Mouse (Mus musculus): ENCODE data around the gene Slc25a17. TPM values are rescaled to one million over a fixed set of nuclear protein-coding genes. Genes with fewer than 3 reads are reported as not detected.
A peak's percentile ranks its signal among the peaks of the same experiment; 100 is the strongest.

The Slc25a17 gene
- polyA plus RNA-seq (2012; rRNA removed): 76.6 and 91.1 TPM in 2 replicates

GRCm38 (mm10) chr15:81360345-81361021, at the start of gene Slc25a17:
Gene Slc25a17 (minus strand): TSS chr15:81360812.
- DNase-seq (ENCODE audit: low spot score): peak; percentile 86

DNA sequence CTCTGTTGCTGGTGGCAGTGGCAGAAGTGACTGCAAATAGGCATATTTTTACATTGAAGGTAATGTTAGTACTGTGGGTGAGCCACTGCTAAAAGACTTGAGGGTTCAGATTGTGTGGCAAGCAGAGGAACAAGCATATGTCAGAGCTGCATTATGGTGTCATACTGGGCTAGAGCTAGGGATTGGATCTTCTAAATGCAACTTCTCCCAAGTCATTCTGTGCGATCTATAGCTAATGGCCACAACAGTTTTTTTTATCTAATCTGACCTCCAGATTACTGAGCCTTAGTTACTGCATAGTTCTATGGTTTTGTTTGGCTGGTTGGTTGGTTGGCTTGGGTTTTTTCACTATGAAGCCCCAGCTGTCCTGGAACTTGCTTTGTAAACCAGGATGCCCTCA, 47.6 kb upstream of the Slc25a17 start, which contains the start of gene Dnajb7:
Gene Dnajb7, minus strand, starts transcription at position 101 of the 400 bp plus-strand sequence.
- DNase-seq (ENCODE audit: low spot score): no peak

DNA sequence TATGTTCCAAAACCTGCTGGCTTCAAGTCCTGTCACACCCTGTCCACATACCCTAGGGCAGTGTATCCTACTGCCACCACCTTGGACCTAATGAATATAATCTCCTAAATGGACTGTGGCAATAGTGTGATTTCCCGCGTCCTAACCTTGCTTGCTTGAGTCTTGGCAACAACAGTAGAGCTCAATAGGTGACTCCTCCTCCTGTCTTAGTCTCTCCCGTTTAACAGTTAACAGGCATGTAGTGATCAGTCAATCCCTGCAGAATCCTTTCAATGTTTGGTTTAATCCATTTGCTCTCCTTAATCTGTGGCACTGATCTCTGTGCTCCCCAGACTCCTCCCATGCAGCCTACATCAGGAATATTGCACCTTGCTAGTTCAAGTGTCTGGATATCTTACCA, 44.4 kb upstream of the Slc25a17 start:
- DNase-seq (ENCODE audit: low spot score): no peak

DNA sequence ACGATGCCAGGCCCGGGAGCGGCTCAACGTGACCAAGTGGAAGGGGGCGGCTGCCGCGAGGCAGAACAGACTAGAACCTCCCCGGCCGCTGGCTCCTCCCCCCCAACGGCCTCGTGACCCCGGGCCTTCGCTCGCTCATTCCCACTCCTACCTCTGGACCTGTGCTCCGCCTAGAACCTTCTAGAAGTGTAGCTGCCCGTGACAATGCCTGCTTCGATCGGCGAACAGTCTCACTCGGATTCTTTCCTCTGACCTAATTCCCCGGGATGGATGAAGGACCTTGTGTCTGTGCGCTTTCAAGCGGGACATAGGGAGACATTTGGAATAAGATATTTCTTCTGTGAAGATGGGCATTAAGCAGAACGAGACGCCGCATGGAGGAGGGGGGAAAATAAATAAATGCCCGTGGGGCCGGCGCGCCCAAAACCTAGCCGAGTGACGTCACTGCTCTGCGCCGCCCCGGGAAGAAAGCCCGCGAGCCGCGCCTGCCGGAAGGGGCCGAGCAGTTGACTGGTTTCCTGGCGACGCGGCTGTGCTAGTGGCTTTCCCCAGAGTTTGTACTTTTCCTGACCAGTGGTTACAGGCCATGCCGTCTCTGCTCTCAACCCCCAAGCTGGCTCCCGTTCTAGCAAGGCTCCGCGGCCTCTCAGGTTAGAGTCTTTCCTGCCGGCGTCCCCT, 39.2 kb upstream of the Slc25a17 start, which contains the start of the genes St13 and Xpnpep3:
Gene St13, minus strand, starts transcription at position 440 of the 678 bp plus-strand sequence.
Gene Xpnpep3, plus strand, starts transcription at position 501 of the 678 bp plus-strand sequence.
- DNase-seq (ENCODE audit: low spot score): peak; percentile 98

- no peak for DNase-seq (ENCODE audit: low spot score)
Observed at GRCm38 (mm10) chr15:81399297-81399637, 38.7 kb upstream of the Slc25a17 start.

DNA sequence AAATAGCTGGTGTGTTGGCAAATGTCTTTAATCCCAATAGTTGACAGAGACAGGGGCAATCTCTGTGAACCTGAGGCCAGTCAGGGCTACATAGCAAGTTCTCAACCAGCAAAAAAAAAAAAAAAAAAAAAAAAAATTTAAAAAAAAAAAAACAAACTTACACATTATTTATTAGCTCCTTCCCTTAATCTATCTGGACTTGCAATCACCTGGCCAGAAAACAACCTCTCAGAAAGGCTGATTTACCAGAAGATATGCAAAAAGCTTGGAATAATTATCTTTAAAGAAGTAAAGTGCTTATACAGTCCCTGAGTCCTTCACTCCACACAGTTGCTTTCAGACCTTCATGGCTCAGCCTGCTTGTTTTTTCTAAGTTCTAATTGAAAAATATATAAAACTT, 37.6 kb upstream of the Slc25a17 start:
- DNase-seq (ENCODE audit: low spot score): no peak

GRCm38 (mm10) chr15:81394211-81394915, 33.8 kb upstream of the Slc25a17 start:
- DNase-seq (ENCODE audit: low spot score): no peak

- DNase-seq (ENCODE audit: low spot score): no peak
Observed at GRCm38 (mm10) chr15:81392997-81393396, 32.4 kb upstream of the Slc25a17 start.

- DNase-seq (ENCODE audit: low spot score): no peak
Observed at GRCm38 (mm10) chr15:81386327-81386726, 25.7 kb upstream of the Slc25a17 start.

GRCm38 (mm10) chr15:81378845-81379244, 18.2 kb upstream of the Slc25a17 start:
- DNase-seq (ENCODE audit: low spot score): no peak

GRCm38 (mm10) chr15:81374621-81375020, 14.0 kb upstream of the Slc25a17 start:
- no peak for DNase-seq (ENCODE audit: low spot score)

DNA sequence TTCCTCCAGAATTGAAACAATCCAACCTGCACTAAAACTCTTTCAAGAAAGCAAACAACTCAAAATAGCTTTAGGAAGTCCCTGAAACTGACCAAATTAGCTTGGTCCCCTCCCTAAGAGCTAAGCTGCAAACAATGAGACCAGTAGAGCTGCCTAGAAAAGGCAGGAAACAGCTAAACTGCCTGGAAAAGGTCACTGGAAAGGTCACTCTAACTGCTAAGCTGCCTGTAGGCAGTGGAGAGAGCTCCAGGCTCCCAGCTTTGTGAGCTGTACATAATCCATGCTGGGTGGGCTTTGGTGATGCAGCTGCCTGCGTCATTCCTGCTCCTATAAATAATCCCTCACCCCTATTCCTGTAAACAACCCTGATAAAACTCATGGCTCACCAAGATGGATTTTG, 9.7 kb upstream of the Slc25a17 start:
- no peak for DNase-seq (ENCODE audit: low spot score)

DNA sequence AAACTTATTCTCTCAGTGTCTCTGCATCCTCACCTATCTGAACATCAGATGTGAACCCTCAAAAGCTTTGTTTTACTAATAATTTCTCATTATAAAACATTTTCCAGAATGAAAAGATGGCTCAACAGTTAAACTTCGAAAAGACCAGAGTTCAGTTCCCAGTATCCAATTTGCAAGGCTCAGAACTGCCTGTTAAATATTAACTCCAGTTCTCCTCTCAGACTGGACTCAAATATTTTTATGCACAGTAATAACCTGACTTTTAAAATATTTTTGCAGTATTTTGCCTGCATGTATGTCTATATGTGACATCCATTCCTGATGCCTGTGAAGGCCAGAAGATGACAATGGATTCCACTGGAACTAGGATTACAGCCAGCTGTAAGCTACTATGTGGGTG, 8.0 kb upstream of the Slc25a17 start:
- no peak for DNase-seq (ENCODE audit: low spot score)

DNA sequence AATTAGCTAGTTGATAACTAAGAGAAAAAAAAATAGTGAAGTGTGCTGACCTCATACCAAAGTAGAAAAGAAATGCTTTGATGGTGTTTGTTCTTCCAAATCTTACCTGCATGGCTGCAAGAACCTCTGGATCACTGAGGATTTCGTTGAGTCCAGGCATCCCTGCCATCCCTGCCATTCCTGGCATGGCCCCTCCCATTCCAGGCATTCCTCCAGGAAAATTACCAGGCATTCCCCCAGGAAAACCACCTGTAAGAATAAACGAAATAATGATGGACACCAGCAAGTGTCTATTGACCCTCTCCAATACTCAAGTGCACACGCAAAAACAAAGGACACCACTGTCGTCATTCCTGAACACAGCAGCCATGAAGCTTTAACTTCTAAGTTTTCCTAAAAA, 5.6 kb upstream of the Slc25a17 start:
- DNase-seq (ENCODE audit: low spot score): no peak

GRCm38 (mm10) chr15:81365246-81365645, 4.6 kb upstream of the Slc25a17 start:
- no peak for DNase-seq (ENCODE audit: low spot score)

DNA sequence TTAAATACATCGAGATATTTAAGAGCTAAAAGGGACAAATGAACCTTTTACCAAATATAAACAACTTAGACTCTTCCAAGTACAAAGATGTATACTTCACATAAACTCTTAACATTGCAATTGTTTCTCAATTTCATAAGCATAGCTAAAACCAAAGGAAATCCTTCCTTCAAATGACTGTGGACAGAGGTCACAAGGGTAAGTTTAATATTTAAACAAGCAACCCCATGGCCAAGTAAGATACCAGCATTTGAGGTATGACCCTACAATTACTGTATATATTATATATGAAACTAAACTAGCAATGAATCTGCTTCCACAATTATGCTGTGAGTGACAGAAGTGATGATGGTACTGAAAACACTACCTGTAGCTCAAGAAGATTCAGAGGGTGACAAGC, 3.7 kb upstream of the Slc25a17 start:
- DNase-seq (ENCODE audit: low spot score): no peak

GRCm38 (mm10) chr15:81362501-81362900, 1.9 kb upstream of the Slc25a17 start:
- no peak for DNase-seq (ENCODE audit: low spot score)

DNA sequence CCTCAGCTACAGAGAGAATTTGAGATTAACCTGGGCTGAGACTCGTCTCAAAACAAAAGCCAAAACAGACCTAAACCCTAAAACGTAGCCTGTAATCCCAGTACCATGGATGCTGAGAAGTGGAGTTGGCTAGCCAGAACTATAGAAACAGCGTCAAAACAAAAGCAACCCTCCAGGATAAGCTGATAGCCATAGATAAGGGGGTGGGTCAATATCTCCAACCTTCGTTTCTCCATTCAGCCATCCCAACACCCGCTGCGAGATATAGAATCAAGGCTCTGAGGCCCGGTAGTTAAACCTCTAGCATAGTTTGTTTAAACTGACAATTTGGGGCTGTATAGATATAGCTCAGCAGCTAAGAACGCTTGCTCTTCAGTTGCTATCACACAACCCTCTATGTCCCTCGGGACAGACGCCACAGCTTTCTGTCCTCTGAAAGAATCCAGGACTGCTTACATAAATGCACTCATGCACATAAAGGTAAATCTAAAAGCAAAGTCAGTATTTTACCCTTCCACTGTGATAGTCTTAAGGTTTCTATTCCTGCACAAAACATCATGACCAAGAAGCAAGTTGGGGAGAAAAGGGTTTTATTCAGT, 904 bp upstream of the Slc25a17 start:
- DNase-seq (ENCODE audit: low spot score): no peak

DNA sequence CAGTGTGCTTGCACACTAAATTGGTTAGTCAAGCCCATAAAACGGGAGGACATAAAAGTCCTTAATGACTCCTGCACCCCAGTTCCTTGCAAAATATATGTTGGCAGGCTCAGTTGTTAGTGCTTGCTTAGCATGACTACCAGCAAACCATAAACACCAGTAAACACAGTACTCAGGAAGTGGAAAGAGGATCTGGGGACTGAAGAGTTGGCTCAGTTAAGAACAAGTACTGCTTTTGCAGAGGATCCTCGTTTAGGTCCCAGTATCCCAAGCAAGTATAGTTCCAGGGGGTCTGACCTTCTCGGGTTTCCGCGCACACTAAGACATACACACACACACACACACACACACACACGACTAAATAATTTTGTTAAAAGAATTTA, 401 bp upstream of the Slc25a17 start:
- DNase-seq (ENCODE audit: low spot score): no peak

DNA sequence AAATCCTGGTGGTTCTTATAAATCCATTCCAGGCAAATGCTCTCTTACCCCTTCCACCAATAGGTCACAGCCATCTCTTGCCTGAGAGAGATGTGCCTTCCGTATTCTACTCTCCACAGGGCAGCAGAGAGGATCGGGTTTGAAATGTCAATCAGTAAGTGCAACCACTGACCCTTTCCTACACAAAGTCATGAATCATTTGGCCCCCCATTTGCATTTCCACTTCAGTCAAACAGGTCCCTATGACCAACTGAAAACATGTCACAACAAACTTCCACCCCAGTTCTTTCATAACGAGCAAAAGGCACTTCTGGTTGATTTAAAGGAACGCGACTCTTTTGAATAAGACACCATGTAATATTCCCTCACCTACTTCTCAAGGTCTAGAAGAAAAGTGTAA, 1.2 kb downstream of the Slc25a17 start:
- DNase-seq (ENCODE audit: low spot score): no peak

GRCm38 (mm10) chr15:81358943-81359342, 1.7 kb downstream of the Slc25a17 start:
- DNase-seq (ENCODE audit: low spot score): no peak

DNA sequence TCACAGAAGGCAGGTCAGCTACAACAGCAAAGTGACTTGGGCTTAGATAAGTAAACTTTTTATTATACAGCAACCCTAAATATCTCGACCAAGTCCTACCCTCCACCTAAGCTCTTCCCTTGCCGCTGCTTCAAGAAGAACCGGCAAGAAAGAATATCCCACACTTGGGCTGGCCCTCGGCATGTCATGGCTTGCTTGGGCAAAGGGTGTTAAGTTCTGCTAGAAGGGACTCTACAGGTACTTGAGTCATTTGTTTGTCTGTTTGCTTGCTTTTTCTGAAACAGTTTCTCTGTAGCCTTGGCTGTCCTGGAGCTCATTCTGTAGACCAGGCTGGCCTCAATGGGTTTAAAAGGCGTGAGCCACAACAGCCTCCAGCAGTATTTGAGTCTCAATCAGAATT, 3.7 kb downstream of the Slc25a17 start:
- DNase-seq (ENCODE audit: low spot score): peak; percentile 40
